In the genomic region with DNA sequence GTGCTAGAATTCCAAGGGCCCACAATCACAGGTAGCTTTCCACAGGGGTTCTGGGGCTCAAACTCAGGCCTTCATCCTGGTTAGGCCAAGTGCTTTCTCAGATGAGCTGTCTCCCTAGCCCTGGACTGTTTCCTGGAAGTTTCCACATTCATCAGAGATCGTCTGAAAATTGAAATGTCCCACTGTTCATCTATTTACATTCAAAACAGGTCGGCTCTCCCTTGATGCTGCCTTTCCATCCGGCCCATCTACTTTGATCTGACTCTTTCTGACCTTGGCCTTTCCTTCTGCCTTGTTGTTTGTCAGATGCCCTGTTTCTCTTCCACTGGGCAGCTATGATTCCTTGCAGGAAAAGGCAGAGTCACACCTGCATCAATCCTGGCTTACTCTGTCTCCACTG, we compare ENCODE assay signal across 11 mouse cellular contexts.
"Had no signal": no experiment of that assay in that cellular context is flagged by ENCODE, and none has a peak within 500 bp of the region (broad histone marks: within the 10 kb centered on the region; RNA-seq: fewer than 3 reads in every experiment).

No protein-coding gene starts in this region.

- H3K9me3 ChIP-seq: limb, embryonic 15.5 days; midbrain, embryonic 12.5 days; neural tube, embryonic 13.5 days; stomach, embryonic 15.5 days had no signal

- H3K27ac ChIP-seq: limb, embryonic 15.5 days; liver, embryonic 14.5 days; midbrain, embryonic 12.5 days; neural tube, embryonic 13.5 days; stomach, embryonic 15.5 days had no signal

- DNase-seq: kidney, postnatal 36 days; lung, adult 18-20 months; retina, postnatal 1 day; thymus, adult 2 months; thymus, postnatal 25 days had no signal

- H3K9ac ChIP-seq: limb, embryonic 15.5 days; liver, embryonic 14.5 days; midbrain, embryonic 12.5 days; neural tube, embryonic 13.5 days; stomach, embryonic 15.5 days had no signal

- H3K27me3 ChIP-seq: limb, embryonic 15.5 days; midbrain, embryonic 12.5 days; neural tube, embryonic 13.5 days; stomach, embryonic 15.5 days had no signal

- H3K36me3 ChIP-seq: limb, embryonic 15.5 days; midbrain, embryonic 12.5 days; neural tube, embryonic 13.5 days; stomach, embryonic 15.5 days had no signal

- H3K4me3 ChIP-seq: limb, embryonic 15.5 days; midbrain, embryonic 12.5 days; neural tube, embryonic 13.5 days; stomach, embryonic 15.5 days had no signal

- H3K4me2 ChIP-seq: limb, embryonic 15.5 days; midbrain, embryonic 12.5 days; neural tube, embryonic 13.5 days; stomach, embryonic 15.5 days had no signal

- ATAC-seq: midbrain, embryonic 16.5 days had no signal
